Mouse (Mus musculus) inflammation-experienced regulatory T-cells, adult 6 months (primary cell): Measurements from ENCODE around the gene Cacng7. TPM values are rescaled to one million over a fixed set of nuclear protein-coding genes. Genes with fewer than 3 reads are reported as not detected.
A peak's percentile ranks its signal among the peaks of the same experiment; 100 is the strongest.
"Not testable (repeated sequence)": the region's sequence is repeated elsewhere in the genome, so short reads cannot be mapped to it uniquely, and the experiment has no call there.

Experiments used
- ATAC-seq: one replicate; pipeline ENCODE4 v1.8.0; 2017
- polyA plus RNA-seq, 3 experiments: library from polyadenylated mRNA; unstranded; fragments of 100-300 nt; shearing (Covaris generic); gene quantifications; one replicate each; pipeline ENCODE4 v1.2.1; 2017

Gene Cacng7
- not detected for polyA plus RNA-seq

DNA sequence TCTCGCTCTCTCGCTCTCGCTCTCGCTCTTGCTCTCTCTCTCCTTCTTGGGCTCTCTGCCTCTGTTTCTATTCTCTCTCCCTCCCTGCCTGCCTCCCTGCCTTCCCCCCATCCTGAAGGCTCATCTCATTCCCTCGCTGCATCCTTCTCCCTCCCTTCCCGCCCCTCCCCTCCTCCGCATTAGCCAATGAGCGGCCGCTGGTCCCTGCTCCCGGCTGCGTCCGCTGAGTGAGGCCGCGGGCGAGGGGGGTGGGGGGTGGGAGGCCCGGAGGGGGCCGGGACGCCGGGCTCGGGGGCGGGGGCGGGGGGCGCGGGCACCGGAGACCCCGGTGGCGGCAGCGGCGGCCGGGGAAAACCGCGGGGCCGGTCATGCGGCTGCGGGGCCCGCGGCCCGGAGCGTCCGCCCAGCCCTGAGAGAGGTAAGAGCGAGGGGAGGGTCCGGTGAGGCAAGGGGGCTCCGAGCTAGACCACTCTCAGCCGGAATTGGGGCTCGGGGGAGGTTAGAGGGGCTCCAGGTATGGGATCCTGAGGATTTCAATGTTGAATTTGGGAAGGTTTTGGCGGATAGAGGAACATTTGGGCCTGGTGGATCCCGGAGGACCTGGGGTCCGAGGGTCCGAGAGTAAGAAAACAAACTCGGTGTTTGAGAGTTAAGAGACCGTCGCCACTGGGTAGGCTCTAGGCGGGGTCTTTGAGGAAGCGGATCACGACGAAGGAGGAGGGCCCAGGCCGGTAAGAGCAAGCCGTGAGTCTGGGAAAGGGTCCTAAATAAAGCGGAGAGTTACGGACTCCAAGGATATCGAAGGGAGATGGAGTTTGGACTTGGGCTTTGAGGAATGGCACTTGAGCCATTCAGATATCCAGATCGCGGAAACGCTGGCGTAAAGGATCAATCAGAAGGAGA is at the start of gene Cacng7:
Cacng7 (plus strand) TSS at position 337 of the 903 bp plus-strand sequence.
- ATAC-seq, result no peak

DNA sequence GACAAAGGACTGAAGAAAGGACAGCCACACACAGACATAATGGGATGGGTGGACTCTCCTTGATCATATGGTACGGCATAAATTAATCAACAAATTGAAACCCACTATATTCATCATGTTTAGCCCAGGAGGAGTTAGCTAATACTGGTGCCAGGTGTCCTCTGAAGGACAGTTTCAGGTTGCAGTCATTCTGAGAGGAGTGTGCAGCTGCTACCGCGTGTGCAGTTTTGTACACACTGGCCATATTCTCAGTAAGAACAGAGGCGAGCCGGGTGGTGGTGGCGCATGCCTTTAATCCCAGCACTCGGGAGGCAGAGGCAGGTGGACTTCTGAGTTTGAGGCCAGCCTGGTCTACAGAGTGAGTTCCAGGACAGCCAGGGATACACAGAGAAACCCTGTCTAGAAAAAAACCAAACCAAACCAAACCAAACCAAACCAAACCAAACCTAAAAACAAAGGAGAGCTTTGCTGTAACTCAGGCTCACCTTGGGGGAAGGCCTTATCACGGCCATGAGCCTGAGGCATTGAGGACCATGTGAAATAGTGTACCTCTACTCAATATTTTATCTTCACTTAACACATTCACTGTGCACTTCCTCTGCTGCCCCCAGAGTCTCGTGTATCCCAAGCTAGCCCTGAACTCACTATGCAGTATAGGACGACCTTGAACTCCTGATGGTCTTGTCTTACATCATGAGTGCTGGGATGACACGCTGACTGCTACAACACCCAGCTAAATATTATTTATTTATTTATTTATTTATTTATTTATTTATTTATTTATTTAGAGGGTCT is 49.5 kb upstream of the Cacng7 start:
- no peak for ATAC-seq

DNA sequence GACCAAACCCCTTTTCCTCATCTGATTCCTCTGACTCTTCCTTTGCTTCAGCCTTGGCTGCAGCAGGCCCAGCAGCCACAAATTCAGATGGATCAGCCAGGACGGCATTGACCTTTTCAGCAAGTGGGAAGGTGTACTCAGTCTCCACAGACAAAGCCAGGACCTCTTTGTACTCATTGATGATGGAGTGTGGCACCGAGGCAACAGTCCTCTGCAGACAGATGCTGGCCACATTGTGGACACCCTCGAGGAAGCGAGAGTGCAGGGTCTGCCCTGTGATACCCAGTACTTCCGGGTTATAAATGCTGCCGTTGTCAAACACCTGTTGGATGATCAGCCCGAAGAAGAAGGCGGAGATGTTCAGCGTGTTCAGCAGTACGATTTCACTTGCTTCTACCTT is 48.2 kb upstream of the Cacng7 start:
- no peak for ATAC-seq

DNA sequence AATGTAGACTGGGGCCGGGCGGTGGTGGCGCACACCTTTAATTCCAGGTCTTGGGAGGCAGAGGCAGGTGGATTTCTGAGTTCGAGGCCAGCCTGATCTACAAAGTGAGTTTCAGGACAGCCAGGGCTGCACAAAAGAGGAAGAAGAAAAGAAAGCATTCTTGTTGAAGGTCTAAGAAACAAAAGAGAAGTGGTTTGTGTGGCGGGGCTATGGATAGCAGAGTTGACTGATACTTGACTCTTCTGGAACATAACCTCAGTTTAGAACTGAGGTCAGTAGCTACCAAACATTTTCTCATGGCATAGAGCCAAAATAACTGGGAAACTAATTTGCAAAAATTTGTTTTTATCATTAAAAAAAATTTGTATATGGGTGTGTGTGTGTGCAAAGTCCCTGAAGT is 46.7 kb upstream of the Cacng7 start:
- ATAC-seq, result no peak

DNA sequence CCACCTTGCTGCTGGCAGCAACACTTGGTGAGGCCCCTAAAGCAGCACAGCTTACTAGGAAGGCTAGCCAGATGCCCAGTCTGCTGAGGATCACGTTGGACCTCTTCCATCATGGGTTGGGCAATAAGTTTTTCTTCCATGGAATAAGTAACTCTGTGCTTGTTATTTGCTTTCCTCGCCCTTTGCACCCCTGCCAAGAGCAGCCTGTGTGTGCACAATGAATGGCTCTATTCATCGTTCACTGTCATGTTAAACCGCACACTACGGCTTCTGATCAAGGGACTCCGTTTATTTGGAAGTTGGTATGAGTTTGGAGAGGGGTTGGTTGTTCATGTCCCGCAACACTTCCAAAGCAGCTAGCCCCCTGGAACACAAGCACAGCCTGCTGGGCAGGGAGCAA is 45.6 kb upstream of the Cacng7 start:
- ATAC-seq, result no peak

DNA sequence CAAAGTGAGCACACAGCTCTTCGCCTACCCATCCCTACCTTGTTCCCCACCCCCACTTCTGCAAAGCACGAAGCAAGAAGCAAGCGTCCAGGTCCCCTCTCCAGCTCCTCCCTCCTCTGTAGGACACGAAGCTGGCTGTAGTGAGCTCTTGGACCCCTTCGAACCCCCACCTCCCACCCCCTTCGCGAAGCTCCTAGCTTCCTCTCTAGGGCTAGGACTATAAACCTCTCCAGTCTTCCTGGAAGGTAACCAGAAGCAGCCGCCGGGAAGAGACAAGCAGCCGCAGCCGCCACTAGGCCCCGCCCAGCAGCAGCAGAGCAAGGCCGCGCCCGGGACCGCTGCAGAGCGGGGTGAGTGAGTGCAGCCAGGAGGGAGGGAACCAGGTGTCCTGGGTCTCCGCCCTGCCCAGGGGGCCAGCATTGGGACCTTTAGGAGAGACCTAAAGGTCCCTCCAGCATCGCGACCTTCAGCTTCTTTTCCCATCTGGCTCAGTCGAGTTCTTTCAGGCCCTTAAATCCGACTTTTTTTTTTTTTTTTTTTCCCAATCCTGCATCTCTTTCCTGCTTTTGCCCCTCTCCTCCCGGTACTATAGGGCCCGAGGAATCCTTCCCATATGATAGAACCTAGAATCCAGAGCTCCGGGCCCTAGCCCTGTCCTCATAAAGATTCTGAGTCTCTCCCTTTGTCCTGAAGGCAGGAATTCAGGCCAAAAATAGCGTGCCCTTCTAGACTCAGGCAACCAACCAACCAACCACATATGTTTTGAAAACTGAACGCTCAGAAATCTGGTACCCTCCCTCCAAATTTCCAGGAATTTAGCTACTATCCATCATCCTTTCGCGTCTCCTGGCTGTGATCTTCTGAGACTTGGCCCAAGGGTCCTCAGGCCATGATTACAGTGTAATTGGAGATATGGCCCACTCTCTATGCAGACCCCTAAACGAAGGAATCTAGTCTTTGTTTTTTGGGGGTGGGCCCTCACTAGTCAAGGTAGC is 43.5 kb upstream of the Cacng7 start, which contains the start of the genes Myadm and Prkcg:
Myadm (plus strand) TSS at position 105 of the 995 bp plus-strand sequence.
Prkcg (plus strand) TSS at position 204 of the 995 bp plus-strand sequence.
- peak; percentile 57 for ATAC-seq

DNA sequence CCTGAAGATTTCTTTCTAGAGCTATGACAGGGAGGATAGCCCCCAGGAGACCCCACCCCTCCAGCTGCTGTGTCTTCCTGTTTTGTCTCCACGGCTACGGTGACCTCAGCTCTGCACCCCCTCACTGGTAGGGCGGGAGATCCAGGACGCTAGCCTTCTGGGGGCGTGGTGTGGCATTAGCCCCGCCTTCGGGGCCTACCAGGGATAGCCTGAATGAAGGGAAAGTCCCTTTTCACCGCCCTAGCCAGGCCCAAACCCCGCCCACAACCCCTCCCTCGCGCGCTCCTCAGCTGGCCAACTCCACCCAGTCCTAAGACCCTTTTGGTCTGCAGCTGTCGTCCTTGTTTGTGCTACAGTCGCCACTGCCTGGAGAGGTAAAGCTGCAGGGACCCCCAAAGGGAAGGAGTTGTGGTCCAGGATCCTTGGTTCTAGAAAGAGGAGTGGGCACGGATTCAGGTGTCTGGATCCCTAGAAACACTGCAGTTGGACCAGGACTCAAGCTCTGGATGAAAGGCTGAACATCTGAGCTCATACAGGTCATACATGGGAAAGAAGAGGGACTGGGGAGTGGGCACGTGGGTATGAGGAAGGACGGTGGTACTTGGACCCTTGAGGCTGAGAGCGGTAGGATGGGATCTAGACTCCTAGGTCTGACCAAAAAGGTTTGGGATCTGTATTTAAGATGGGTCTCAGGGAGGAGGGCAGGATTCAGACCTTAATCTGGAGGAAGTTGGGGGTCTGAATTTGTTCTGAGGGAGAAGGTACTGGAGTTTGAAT is 42.3 kb upstream of the Cacng7 start:
- ATAC-seq, result peak; percentile 81

DNA sequence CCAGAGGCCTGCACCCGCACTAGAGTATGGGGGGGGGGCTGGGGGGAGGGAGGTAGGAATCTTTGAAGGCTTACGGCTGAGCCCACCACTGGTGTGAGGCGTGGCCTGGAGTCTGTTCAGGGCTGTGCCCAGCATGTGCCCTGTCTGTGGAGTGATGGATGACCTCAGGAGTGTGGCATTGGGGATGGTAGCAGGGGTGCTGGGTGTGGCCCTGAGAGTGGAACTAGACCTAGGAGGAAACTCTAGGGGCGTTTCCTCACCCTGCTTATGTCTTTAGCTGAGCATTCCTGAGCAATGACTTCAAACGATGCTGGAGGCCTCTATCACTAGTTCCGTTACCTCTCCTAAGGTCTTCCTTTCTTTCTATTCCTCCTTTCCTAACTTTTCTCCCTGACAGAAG is 41.6 kb upstream of the Cacng7 start:
- ATAC-seq, result no peak

DNA sequence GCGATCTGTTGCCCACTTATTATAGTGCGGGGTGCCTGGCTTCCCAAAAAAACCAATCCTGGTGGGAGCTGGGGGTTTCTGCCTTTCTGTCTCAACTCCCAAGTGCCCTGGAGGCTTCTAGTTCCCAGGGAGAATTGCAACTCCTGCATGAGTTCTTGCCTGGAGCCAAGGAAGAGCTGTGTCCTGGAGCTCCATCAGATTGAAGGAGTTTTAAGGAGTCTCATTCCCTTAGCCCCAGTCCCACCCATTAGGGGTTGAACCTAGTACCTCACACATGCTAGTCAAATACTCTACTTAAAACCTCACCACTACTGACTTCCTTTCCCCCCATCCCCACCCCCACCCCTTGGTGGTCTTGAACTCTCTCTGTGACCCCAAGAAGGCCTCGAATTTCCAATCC is 41.0 kb upstream of the Cacng7 start:
- ATAC-seq, result no peak

DNA sequence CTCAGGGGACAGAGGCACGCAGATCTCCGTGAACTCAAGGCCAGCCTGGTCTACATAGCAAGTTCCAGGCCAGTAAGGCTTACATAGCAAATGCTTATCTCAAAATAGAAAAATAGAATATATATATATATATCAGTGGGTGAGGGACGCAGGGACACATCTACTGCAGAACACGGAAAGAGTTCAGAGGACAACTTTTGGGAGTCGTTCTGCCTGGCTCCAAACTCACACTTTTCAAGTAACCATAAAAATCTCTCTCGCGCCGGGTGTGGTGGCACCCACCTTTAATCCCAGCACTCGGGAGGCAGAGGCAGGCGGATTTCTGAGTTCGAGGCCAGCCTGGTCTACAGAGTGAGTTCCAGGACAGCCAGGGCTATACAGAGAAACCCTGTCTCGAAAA is 40.5 kb upstream of the Cacng7 start:
- ATAC-seq, result not testable (repeated sequence)

DNA sequence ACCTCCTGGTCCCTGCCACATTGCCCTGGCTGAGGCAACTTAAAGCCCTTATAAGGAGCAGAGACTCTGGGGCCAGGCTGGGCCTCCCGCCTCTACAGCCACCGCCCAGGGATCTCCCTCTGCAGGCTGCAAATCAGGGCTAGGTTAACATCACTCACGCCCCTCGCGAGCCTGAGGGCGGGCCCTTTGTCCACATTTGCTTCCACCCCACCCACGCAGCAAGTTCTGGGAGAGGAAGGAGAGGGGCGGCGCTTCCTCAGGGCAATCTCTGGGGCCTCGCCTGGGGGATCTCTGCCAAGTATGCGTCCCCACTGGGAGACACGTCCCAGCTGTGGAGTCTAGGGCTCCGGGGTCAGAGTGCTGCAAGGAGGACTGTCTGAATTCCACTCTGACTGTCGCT is 40.0 kb upstream of the Cacng7 start:
- no peak for ATAC-seq

DNA sequence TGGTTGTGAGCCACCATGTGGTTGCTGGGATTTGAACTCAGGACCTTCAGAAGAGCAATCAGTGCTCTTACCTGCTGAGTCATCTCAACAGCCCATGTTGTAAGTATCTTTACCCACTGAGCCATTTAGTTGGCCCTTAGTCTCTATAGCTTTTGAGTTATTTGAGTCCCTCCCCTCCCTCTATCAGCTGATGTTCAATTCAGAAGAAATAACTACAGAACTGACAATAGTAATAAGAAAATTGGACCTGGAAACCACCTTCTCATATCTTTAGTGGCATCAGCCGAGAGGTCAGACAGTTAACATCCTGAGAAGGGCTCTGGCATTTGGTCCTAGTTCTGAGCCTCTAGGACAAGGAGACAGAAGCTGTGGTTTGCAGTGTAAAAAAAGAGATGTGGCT is 38.0 kb upstream of the Cacng7 start:
- no peak for ATAC-seq

DNA sequence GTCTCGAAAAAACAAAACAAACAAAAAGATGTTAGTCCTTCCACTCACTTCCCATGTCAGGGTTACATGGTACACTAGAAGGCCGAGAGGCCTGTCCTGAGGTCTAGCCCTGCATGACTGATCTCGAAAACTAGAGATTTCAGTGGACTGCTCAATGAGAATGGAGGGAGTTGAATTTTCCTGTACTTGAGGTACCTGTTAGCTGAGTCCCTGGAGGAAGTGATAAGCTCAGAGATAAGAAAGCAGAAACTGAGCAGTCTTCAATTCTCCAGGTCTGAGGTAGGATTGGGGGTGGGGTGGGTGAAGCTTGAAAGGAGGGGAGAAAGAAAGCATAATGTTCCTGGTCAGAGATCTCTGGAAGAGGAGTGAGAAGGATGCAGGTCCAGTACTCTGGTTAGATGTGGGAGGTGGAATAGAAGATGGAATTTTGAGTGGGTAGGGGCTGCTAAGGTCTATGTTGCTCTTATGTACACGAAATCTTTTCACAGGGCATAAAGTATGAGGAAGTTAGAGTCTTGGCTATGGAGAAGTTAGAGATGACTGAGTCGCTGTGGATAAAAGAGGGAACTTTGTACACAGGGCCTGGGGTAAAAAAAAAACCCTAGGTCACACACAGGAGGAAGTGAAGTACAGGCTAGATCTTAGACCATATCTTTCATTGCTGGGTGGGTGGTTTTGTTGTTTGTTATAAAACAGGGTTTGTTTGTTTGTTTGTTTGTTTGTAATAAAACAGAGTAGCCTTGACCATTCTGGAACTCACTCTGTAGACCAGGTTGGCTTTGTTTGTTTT is 37.2 kb upstream of the Cacng7 start:
- ATAC-seq, result no peak

DNA sequence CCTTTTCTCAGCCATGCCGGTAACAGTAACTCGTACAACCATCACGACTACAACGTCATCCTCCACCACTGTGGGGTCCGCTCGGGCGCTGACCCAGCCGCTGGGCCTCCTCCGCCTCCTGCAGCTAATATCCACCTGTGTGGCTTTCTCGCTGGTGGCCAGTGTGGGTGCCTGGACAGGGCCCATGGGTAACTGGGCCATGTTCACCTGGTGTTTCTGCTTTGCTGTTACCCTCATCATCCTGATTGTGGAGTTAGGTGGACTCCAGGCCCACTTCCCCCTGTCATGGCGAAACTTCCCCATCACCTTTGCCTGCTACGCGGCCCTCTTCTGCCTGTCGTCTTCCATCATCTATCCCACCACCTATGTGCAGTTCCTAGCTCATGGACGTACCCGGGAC is 36.0 kb upstream of the Cacng7 start:
- ATAC-seq, result no peak

DNA sequence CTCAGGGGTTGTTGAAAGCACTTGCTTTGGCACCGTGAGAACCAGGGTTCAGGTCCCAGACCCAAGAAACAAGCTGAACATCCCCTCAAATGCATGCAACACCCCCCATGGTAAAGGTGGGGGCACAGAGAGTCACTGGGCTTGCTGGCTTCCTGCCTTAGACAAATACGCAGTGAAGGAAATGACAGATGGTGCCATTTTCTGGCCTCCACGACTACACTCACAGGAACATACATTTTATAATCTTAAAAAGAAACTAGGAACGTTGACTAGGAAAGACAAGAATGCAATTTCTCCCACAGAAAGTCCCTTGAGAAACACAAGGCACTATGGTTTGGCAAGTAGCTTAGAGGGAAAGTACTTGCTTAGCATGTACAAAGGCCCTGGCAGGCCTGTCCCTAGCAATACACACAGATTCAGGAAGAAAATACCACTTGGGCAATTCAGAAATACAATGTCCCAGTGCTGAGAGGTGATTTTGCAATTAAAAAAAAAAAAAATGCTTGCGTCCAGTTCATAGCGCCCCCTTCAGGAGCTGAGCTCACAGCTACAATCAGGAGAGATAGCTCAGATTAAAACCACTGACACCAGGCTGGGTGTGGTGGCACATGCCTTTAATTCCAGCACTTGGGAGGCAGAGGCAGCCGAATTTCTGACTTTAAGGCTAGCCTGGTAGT is 32.7 kb upstream of the Cacng7 start:
- no peak for ATAC-seq

DNA sequence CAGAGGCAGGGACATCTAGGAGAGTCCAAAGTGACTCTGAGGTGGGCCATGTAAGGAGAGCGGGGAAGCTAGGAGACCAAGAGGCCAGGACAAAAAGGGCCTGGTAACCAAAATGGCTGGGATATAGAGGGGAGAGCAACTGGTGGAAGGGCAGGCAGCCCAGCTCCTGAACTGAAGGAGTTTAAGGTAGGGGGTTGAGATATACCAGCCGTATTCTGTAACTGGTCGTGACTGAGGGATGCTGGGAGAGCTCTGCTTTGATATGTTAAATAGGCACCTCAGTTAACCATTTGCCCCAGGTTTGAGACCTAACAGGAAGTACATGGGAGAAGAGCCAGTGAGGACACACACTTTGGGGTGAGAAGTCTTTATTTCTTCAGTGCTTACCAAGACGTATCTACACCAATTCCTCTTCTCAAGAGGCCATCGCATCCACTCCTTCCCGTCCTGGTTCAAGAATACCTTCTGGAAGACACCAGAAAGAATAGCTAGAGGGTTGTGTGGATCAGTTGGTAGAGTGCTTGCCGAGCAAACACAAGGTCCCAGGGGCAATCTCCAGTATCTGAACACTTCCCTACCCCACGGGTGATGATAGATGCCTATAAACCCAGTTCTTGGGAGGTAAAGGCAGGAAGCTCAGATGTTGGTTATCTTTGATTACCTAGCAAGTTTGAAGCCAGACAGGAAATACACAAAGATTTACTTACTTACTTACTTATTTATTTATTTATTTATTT is 31.7 kb upstream of the Cacng7 start:
- ATAC-seq, result no peak

DNA sequence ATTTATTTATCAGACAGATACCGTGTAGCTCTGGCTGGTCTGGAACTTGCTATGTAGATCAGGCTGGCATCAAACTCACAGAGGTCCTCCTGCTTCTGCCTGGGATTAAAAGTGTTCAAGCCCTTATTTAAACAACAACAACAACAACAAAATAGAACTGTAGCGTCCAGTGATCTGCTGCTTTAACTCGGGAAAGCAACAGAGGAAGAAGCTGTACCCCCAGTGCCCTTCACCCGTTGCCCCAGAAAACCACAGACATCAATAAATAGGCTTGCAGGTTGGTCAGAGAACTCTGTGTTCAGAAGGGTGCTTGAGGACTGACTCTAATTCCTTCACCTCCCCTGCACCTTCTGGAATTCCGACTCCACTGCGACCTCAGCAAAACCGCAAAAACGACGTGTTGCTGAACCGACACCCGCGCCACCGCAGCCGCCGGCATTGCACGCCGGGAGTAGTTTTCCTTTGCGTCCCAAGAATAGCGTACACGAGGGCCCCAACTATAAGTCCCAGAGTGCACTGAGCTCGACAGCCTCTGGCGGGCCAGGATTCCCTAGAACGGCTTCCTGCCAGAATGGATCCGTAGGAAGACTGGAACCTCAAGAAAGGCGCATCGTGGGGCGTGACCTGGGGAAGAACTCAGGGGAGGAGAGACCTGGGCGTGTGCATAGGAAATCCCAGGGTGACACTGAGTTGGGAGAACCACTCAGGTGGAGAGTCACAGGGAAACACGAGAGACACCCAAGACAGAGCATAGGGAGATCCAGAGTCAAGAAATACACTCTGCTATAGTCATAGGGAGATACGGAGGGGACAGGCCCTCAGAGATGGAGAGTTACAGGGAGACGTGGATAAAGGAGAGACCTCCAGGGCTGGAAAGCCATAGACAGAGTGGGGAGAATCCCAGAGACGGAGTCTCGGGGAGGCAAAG is 30.9 kb upstream of the Cacng7 start:
- ATAC-seq, result no peak
